Mouse (Mus musculus): ENCODE results near the gene Paqr8.

GRCm38 (mm10) chr1:20917496-20918050, 27.2 kb downstream of the Paqr8 start:
- TF ChIP-seq CTCF (IDR thresholded peaks at IDR 0.05; ENCODE audit: extremely low read depth, insufficient read depth, low read length) (no peak), POLR2A (IDR thresholded peaks at IDR 0.05; ENCODE audit: extremely low read depth, insufficient read depth, low read length) (no peak)

All from cortical plate, adult 2 months (tissue).